ENCODE assay signal across 28 mouse cellular contexts in genomic region chr1:134281563-134281962, GRCm38 (mm10). TPM values are rescaled to one million over a fixed set of nuclear protein-coding genes. Genes with fewer than 3 reads are reported as not detected.
DNase-seq lines count a peak whose midpoint lies in the region; ATAC-seq and TF ChIP-seq lines count a peak whose summit lies in the region.
"Had no signal": no experiment of that assay in that cellular context is flagged by ENCODE, and none has a peak within 500 bp of the region (broad histone marks: within the 10 kb centered on the region; RNA-seq: fewer than 3 reads in every experiment).

No protein-coding gene starts in this region.

- no peak for TF ChIP-seq POLR2A in cerebellum, adult 2 months (IDR thresholded peaks at IDR 0.05; ENCODE audit: borderline replicate concordance, insufficient read depth, low read length)
- no peak for TF ChIP-seq POLR2A in testis, adult 2 months (IDR thresholded peaks at IDR 0.05; ENCODE audit: control insufficient read depth, low read depth, low read length)

- no peak overlapping the region for H3K27ac ChIP-seq in cerebellum, adult 2 months (ENCODE audit: insufficient read depth, low read length)
- no peak overlapping the region for H3K27ac ChIP-seq in left cerebral cortex, adult 2 months
- no peak overlapping the region for H3K27ac ChIP-seq in testis, adult 2 months (ENCODE audit: control insufficient read depth, insufficient read depth, low read depth, low read length)
- H3K27ac ChIP-seq: forebrain, embryonic 10.5 days; heart, embryonic 15.5 days; hindbrain, embryonic 15.5 days; intestine, embryonic 15.5 days; liver, embryonic 15.5 days; midbrain, embryonic 13.5 days; stomach, embryonic 15.5 days had no signal

- no peak overlapping the region for H3K4me3 ChIP-seq in cerebellum, adult 2 months (replicated peaks; ENCODE audit: insufficient read depth, low read depth, low read length)
- H3K4me3 ChIP-seq in left cerebral cortex, adult 2 months, result no peak overlapping the region
- H3K4me3 ChIP-seq in testis, adult 2 months (ENCODE audit: control insufficient read depth, low read depth, low read length), result no peak overlapping the region
- H3K4me3 ChIP-seq: forebrain, embryonic 10.5 days; heart, embryonic 15.5 days; hindbrain, embryonic 15.5 days; intestine, embryonic 15.5 days; liver, embryonic 15.5 days; midbrain, embryonic 13.5 days; stomach, embryonic 15.5 days had no signal

- no peaks in the 10 kb centered on the region for H3K27me3 ChIP-seq in cerebellum, adult 2 months (ENCODE audit: control insufficient read depth, insufficient read depth, low read length)
- H3K27me3 ChIP-seq in testis, adult 2 months (ENCODE audit: control insufficient read depth, insufficient read depth, low read length), result no peaks in the 10 kb centered on the region
- H3K27me3 ChIP-seq: heart, embryonic 15.5 days; hindbrain, embryonic 15.5 days; intestine, embryonic 15.5 days; liver, embryonic 15.5 days; midbrain, embryonic 13.5 days; stomach, embryonic 15.5 days had no signal

- ATAC-seq in cerebellum, adult (ENCODE audit: insufficient number of reproducible peaks, low FRiP score, low TSS enrichment), result no peak
- ATAC-seq in granulocyte monocyte progenitor cell, adult 5-6 weeks (replicated peaks; ENCODE audit: poor library complexity, severe bottlenecking), result no peak
- ATAC-seq: forebrain, postnatal 0 days; intestine, embryonic 15.5 days; midbrain, embryonic 13.5 days had no signal

- intact Hi-C loops in left cerebral cortex, adult 2 months (cut with DNase I), result no loop called here

- H3K36me3 ChIP-seq in testis, adult 2 months (ENCODE audit: control insufficient read depth, insufficient read depth, low read length), result no peaks in the 10 kb centered on the region
- H3K36me3 ChIP-seq: forebrain, embryonic 10.5 days; heart, embryonic 15.5 days; hindbrain, embryonic 15.5 days; intestine, embryonic 15.5 days; liver, embryonic 15.5 days; midbrain, embryonic 13.5 days; stomach, embryonic 15.5 days had no signal

- H3K4me1 ChIP-seq in cerebellum, adult 2 months (ENCODE audit: control insufficient read depth, insufficient read depth, low read length), result peaks cover 18% of the 10 kb centered on the region
- H3K4me1 ChIP-seq in testis, adult 2 months (ENCODE audit: control insufficient read depth, insufficient read depth, low read length), result no peaks in the 10 kb centered on the region
- H3K4me1 ChIP-seq: hindbrain, embryonic 15.5 days; intestine, embryonic 15.5 days; liver, embryonic 15.5 days; midbrain, embryonic 13.5 days; stomach, embryonic 15.5 days had no signal

- no peak for DNase-seq in cerebellum, adult 2 months
- DNase-seq in left cerebral cortex, adult 2 months (ENCODE audit: extremely low spot score in 1 of 2, low spot score in 2 of 2), result no peak
- DNase-seq in left cerebral cortex, adult 8-10 months (ENCODE audit: low spot score in 2 of 2), result no peak
- DNase-seq in testis, postnatal 10 days (ENCODE audit: low spot score), result no peak
- DNase-seq in adipocyte (ENCODE audit: low spot score), result no peak
- DNase-seq: adrenal gland, postnatal 36 days; cerebellum, postnatal 14 days; forebrain, postnatal 0 days; gastrocnemius, postnatal 36 days; heart, postnatal 4 days; lung, postnatal 14 days had no signal

- WGBS in cerebellum, adult 2 months, result 76% methylated on average over 4 of the region's 4 CpGs

- peak; percentile 25; the same call in 1 of the 2 replicates for TF ChIP-seq CTCF in cerebellum, adult 2 months (IDR thresholded peaks at IDR 0.05; ENCODE audit: borderline replicate concordance, insufficient read depth, low read depth, low read length)
- TF ChIP-seq CTCF in left cerebral cortex, adult 2 months (IDR thresholded peaks at IDR 0.05), result peak; percentile 8
- peak; percentile 48; the same call in 1 of the 2 replicates for TF ChIP-seq CTCF in testis, adult 2 months (IDR thresholded peaks at IDR 0.05; ENCODE audit: control insufficient read depth, insufficient read depth, insufficient replicate concordance, low read depth, low read length)

RNA-seq across cellular contexts. Expression of gene Myog, which starts 8.2 kb away (rescaled TPM):
- 0.06 TPM in 1 of 2 replicates, not detected in the other for polyA plus RNA-seq in cerebellum, adult 2 months (2012; rRNA removed)
- total RNA-seq in left cerebral cortex, adult 2 months (2021), result not detected
- total RNA-seq in left cerebral cortex, adult 8-10 months (2022), result not detected
- 0.11 TPM in 1 of 2 replicates, not detected in the other for polyA plus RNA-seq in testis, adult 2 months (2012; rRNA removed)
- total RNA-seq in granulocyte monocyte progenitor cell, adult 5-6 weeks (2014; fragmentation: Nextera tagmentation), result not detected in 2 replicates
- not detected in 2 replicates for total RNA-seq in granulocyte monocyte progenitor cell, adult 5-6 weeks (2017)
- total RNA-seq: adrenal gland, postnatal 36 days; heart, adult 8-10 months; layer of hippocampus, postnatal 14 days; left cerebral cortex, postnatal 10 days; megakaryocyte, adult 5-6 weeks; monocyte, adult 5-6 weeks; neutrophil, adult 5-6 weeks had no signal
- polyA plus RNA-seq: forebrain, embryonic 10.5 days; hindbrain, embryonic 15.5 days; large intestine, adult 2 months; midbrain, embryonic 13.5 days had no signal

RNA-seq across cellular contexts. Expression of gene Adora1, which starts 46.3 kb away (rescaled TPM):
- polyA plus RNA-seq in cerebellum, adult 2 months (2012; rRNA removed), result 154 and 160 TPM in 2 replicates
- 100 to 1,000 TPM; 180 to 188 TPM for total RNA-seq in left cerebral cortex, adult 2 months (2021)
- 100 to 1,000 TPM; 153 to 168 (median 165) TPM for total RNA-seq in left cerebral cortex, adult 8-10 months (2022)
- polyA plus RNA-seq in testis, adult 2 months (2012; rRNA removed), result 19.4 and 28.0 TPM in 2 replicates
- total RNA-seq in granulocyte monocyte progenitor cell, adult 5-6 weeks (2014; fragmentation: Nextera tagmentation), result not detected in 2 replicates
- not detected in 2 replicates for total RNA-seq in granulocyte monocyte progenitor cell, adult 5-6 weeks (2017)
- total RNA-seq: megakaryocyte, adult 5-6 weeks; monocyte, adult 5-6 weeks; neutrophil, adult 5-6 weeks had no signal

RNA-seq across cellular contexts. Expression of gene Ppfia4, which starts 51.2 kb away (rescaled TPM):
- polyA plus RNA-seq in cerebellum, adult 2 months (2012; rRNA removed), result 192 and 220 TPM in 2 replicates
- total RNA-seq in left cerebral cortex, adult 2 months (2021), result 10 to 100 TPM; 50.7 to 50.8 TPM
- total RNA-seq in left cerebral cortex, adult 8-10 months (2022), result 10 to 100 TPM; 51.1 to 57.9 (median 55.8) TPM
- 5.1 and 5.7 TPM in 2 replicates for polyA plus RNA-seq in testis, adult 2 months (2012; rRNA removed)
- 6.4 and 12.5 TPM in 2 replicates for total RNA-seq in granulocyte monocyte progenitor cell, adult 5-6 weeks (2014; fragmentation: Nextera tagmentation)
- 4.1 and 4.6 TPM in 2 replicates for total RNA-seq in granulocyte monocyte progenitor cell, adult 5-6 weeks (2017)

Comparison
In these comparisons a context has a peak if more than half of its experiments do, and no peak if none do; other contexts are left out.
1. RNA of gene Adora1, which starts 46.3 kb away (total RNA-seq): 180 to 188 TPM in left cerebral cortex, adult 2 months and 153 to 168 TPM in left cerebral cortex, adult 8-10 months; not detected in granulocyte monocyte progenitor cell, adult 5-6 weeks; every median in the first group is over 100 times any median in the second.
2. Peak in every context shown above with its lines, with median percentiles within 50 percentile points of each other: CTCF ChIP-seq.